Mouse (Mus musculus): Measurements from ENCODE around the gene A630095N17Rik. TPM values are rescaled to one million over a fixed set of nuclear protein-coding genes. Genes with fewer than 3 reads are reported as not detected.
A peak's percentile ranks its signal among the peaks of the same experiment; 100 is the strongest.
"Not testable (repeated sequence)": the region's sequence is repeated elsewhere in the genome, so short reads cannot be mapped to it uniquely, and the experiment has no call there.

A630095N17Rik gene
- polyA plus RNA-seq, 2 experiments: not detected

- H3K9ac ChIP-seq (ENCODE audit: low read depth, low read length, severe bottlenecking): peak within 1 kb of the TSS; percentile 80
- H3K9me3 ChIP-seq (ENCODE audit: control insufficient read depth, low read length): no peaks in the 10 kb centered on the region
- peak within 1 kb of the TSS; percentile 81 for H3K4me3 ChIP-seq (replicated peaks; ENCODE audit: low read length)
- H3K4me2 ChIP-seq (replicated peaks; ENCODE audit: low read depth, low read length, severe bottlenecking): peak within 1 kb of the TSS; percentile 89
- 1% methylated on average over 51 of the region's 64 CpGs for WGBS
- DNase-seq (ENCODE audit: low spot score): peak; percentile 85
- H3K4me1 ChIP-seq (ENCODE audit: control insufficient read depth, insufficient read depth, low read length): no peaks in the 10 kb centered on the region; the same call in 1 of the 2 replicates
- peak within 1 kb of the TSS; percentile 59 for H3K27ac ChIP-seq (replicated peaks; ENCODE audit: low read depth, low read length)
- peaks cover 19% of the 10 kb centered on the region for H3K36me3 ChIP-seq (ENCODE audit: control insufficient read depth, insufficient read depth, low read length)
- H3K27me3 ChIP-seq (ENCODE audit: control insufficient read depth, insufficient read depth, low read length): no peaks in the 10 kb centered on the region
- peak; percentile 90 for ATAC-seq (ENCODE audit: low FRiP score, low read depth)
- TF ChIP-seq POLR2A (IDR thresholded peaks at IDR 0.05; ENCODE audit: borderline replicate concordance, extremely low read depth, insufficient read depth, insufficient read length): no peak; the same call in 1 of the 2 replicates
Measured at GRCm38 (mm10) chr1:75236117-75237050, 4.5 kb upstream of the A630095N17Rik start, which contains the start of gene Dnajb2. Dnajb2 (plus strand) TSS chr1:75236406.

- Histone ChIP-seq H3K4me3 (replicated peaks; ENCODE audit: low read length) (no peak overlapping the region), H3K27me3 (ENCODE audit: control insufficient read depth, insufficient read depth, low read length) (no peaks in the 10 kb centered on the region), H3K9me3 (ENCODE audit: control insufficient read depth, low read length) (no peaks in the 10 kb centered on the region), H3K4me1 (ENCODE audit: control insufficient read depth, insufficient read depth, low read length) (no peaks in the 10 kb centered on the region; the same call in 1 of the 2 replicates), H3K4me2 (replicated peaks; ENCODE audit: low read depth, low read length, severe bottlenecking) (0 out of 2 replicates have a peak overlapping the region, but pooled peaks have one; percentile 5), H3K9ac (ENCODE audit: low read depth, low read length, severe bottlenecking) (no peak overlapping the region), H3K27ac (replicated peaks; ENCODE audit: low read depth, low read length) (no peak overlapping the region), H3K36me3 (ENCODE audit: control insufficient read depth, insufficient read depth, low read length) (peaks cover 6% of the 10 kb centered on the region)
- ATAC-seq (ENCODE audit: low FRiP score, low read depth) (no peak), DNase-seq (ENCODE audit: low spot score) (peak; percentile 46)
- WGBS: 2% methylated on average over 8 of the region's 8 CpGs
- no peak for TF ChIP-seq POLR2A (IDR thresholded peaks at IDR 0.05; ENCODE audit: borderline replicate concordance, extremely low read depth, insufficient read depth, insufficient read length)
Measured at GRCm38 (mm10) chr1:75234606-75235005, 2.7 kb upstream of the A630095N17Rik start.

- H3K27me3 ChIP-seq (ENCODE audit: control insufficient read depth, insufficient read depth, low read length); H3K36me3 ChIP-seq (ENCODE audit: control insufficient read depth, insufficient read depth, low read length); H3K9ac ChIP-seq (ENCODE audit: low read depth, low read length, severe bottlenecking); ATAC-seq (ENCODE audit: low FRiP score, low read depth); H3K4me1 ChIP-seq (ENCODE audit: control insufficient read depth, insufficient read depth, low read length); H3K27ac ChIP-seq (replicated peaks; ENCODE audit: low read depth, low read length); DNase-seq (ENCODE audit: low spot score); H3K4me2 ChIP-seq (replicated peaks; ENCODE audit: low read depth, low read length, severe bottlenecking); H3K4me3 ChIP-seq (replicated peaks; ENCODE audit: low read length); H3K9me3 ChIP-seq (ENCODE audit: control insufficient read depth, low read length): not testable (repeated sequence)
- 65% methylated on average over 4 of the region's 4 CpGs for WGBS
Measured at GRCm38 (mm10) chr1:75232489-75232888, 587 bp upstream of the A630095N17Rik start.

- no peak overlapping the region for H3K4me2 ChIP-seq (replicated peaks; ENCODE audit: low read depth, low read length, severe bottlenecking)
- WGBS: 67% methylated on average over 4 of the region's 4 CpGs
- H3K27ac ChIP-seq (replicated peaks; ENCODE audit: low read depth, low read length): no peak overlapping the region
- ATAC-seq (ENCODE audit: low FRiP score, low read depth) (no peak), DNase-seq (ENCODE audit: low spot score) (no peak)
- no peak overlapping the region for H3K9ac ChIP-seq (ENCODE audit: low read depth, low read length, severe bottlenecking)
- H3K4me1 ChIP-seq (ENCODE audit: control insufficient read depth, insufficient read depth, low read length): no peaks in the 10 kb centered on the region
- no peak for TF ChIP-seq POLR2A (IDR thresholded peaks at IDR 0.05; ENCODE audit: borderline replicate concordance, extremely low read depth, insufficient read depth, insufficient read length)
- no peaks in the 10 kb centered on the region for H3K9me3 ChIP-seq (ENCODE audit: control insufficient read depth, low read length)
- no peaks in the 10 kb centered on the region for H3K36me3 ChIP-seq (ENCODE audit: control insufficient read depth, insufficient read depth, low read length)
- H3K4me3 ChIP-seq (replicated peaks; ENCODE audit: low read length): no peak overlapping the region
- no peaks in the 10 kb centered on the region for H3K27me3 ChIP-seq (ENCODE audit: control insufficient read depth, insufficient read depth, low read length)
Measured at GRCm38 (mm10) chr1:75231224-75231623, 678 bp downstream of the A630095N17Rik start.

GRCm38 (mm10) chr1:75230335-75230994, 1.4 kb downstream of the A630095N17Rik start:
- H3K4me3 ChIP-seq (replicated peaks; ENCODE audit: low read length): no peak overlapping the region
- no peak overlapping the region for H3K4me2 ChIP-seq (replicated peaks; ENCODE audit: low read depth, low read length, severe bottlenecking)
- H3K9ac ChIP-seq (ENCODE audit: low read depth, low read length, severe bottlenecking): no peak overlapping the region
- WGBS: 67% methylated on average over 7 of the region's 7 CpGs
- no peak overlapping the region for H3K27ac ChIP-seq (replicated peaks; ENCODE audit: low read depth, low read length)
- H3K9me3 ChIP-seq (ENCODE audit: control insufficient read depth, low read length): no peaks in the 10 kb centered on the region
- DNase-seq (ENCODE audit: low spot score): no peak
- no peaks in the 10 kb centered on the region for H3K36me3 ChIP-seq (ENCODE audit: control insufficient read depth, insufficient read depth, low read length)
- no peak for ATAC-seq (ENCODE audit: low FRiP score, low read depth)
- no peak for TF ChIP-seq POLR2A (IDR thresholded peaks at IDR 0.05; ENCODE audit: borderline replicate concordance, extremely low read depth, insufficient read depth, insufficient read length)
- no peaks in the 10 kb centered on the region for H3K4me1 ChIP-seq (ENCODE audit: control insufficient read depth, insufficient read depth, low read length)
- H3K27me3 ChIP-seq (ENCODE audit: control insufficient read depth, insufficient read depth, low read length): no peaks in the 10 kb centered on the region

Measured in limb, embryonic 14.5 days (tissue).